Mouse (Mus musculus): ENCODE measurements at regions not wholly inside any gene's neighbourhood (a gene's known extent, or its start where the extent isn't known, plus 50 kb on each side); places are given as distances from the start of the nearest gene placed in this dataset.
"Not testable (repeated sequence)": the region's sequence is repeated elsewhere in the genome, so short reads cannot be mapped to it uniquely, and the experiment has no call there.

- 87% methylated on average over 2 of the region's 2 CpGs for WGBS
- no peaks in the 10 kb centered on the region for H3K36me3 ChIP-seq (ENCODE audit: control insufficient read depth, insufficient read depth, low read length)
- no peaks in the 10 kb centered on the region for H3K9me3 ChIP-seq (ENCODE audit: control insufficient read depth, low read length)
- H3K9ac ChIP-seq (ENCODE audit: low read depth, low read length) = no peak overlapping the region
- DNase-seq (ENCODE audit: low spot score) (no peak), ATAC-seq (ENCODE audit: low read depth) (no peak)
- no peak overlapping the region for H3K4me2 ChIP-seq (ENCODE audit: low read depth, low read length)
- no peaks in the 10 kb centered on the region for H3K27me3 ChIP-seq (replicated peaks; ENCODE audit: control insufficient read depth, insufficient read depth, low read length)
- H3K27ac ChIP-seq (replicated peaks; ENCODE audit: low read depth, low read length) = no peak overlapping the region
- H3K4me3 ChIP-seq (ENCODE audit: low read depth, low read length) = no peak overlapping the region
- no peaks in the 10 kb centered on the region for H3K4me1 ChIP-seq (ENCODE audit: control insufficient read depth, insufficient read depth, low read length)
Observed at GRCm38 (mm10) chr3:17001871-17002270, 946.3 kb upstream of the Cypt12 start.

DNA sequence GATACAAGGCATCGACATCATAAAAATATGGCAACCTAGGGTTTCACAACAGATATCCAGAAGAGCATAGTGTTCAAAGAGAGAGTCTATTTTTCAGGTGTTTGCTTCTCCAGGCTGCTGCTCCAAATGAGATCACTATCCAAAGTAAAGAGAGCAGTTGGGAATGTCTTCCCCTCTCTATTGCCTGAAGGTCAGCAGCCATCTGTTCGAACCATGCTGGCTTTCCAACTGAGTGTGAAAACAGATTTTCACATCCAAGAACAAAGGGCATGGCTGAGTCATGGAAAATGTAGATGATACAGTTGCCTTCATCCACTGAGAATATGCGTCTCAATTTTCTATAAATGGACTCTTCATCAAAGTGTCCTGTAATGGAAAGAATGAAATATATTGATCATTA is 945.1 kb upstream of the Cypt12 start:
- DNase-seq (ENCODE audit: low spot score) (no peak), ATAC-seq (ENCODE audit: low read depth) (no peak)
- Histone ChIP-seq H3K4me1 (ENCODE audit: control insufficient read depth, insufficient read depth, low read length) (no peaks in the 10 kb centered on the region), H3K4me3 (ENCODE audit: low read depth, low read length) (no peak overlapping the region), H3K27me3 (replicated peaks; ENCODE audit: control insufficient read depth, insufficient read depth, low read length) (no peaks in the 10 kb centered on the region), H3K36me3 (ENCODE audit: control insufficient read depth, insufficient read depth, low read length) (no peaks in the 10 kb centered on the region), H3K27ac (replicated peaks; ENCODE audit: low read depth, low read length) (no peak overlapping the region), H3K9ac (ENCODE audit: low read depth, low read length) (no peak overlapping the region), H3K4me2 (ENCODE audit: low read depth, low read length) (no peak overlapping the region), H3K9me3 (ENCODE audit: control insufficient read depth, low read length) (no peaks in the 10 kb centered on the region)
- WGBS = 70% methylated on average over 3 of the region's 3 CpGs

GRCm38 (mm10) chr3:17014184-17015048 is 933.8 kb upstream of the Cypt12 start:
- WGBS = 75% methylated on average over 4 of the region's 4 CpGs
- H3K9ac ChIP-seq (ENCODE audit: low read depth, low read length) = no peak overlapping the region
- no peak for ATAC-seq (ENCODE audit: low read depth)
- no peaks in the 10 kb centered on the region for H3K36me3 ChIP-seq (ENCODE audit: control insufficient read depth, insufficient read depth, low read length)
- no peak overlapping the region for H3K4me3 ChIP-seq (ENCODE audit: low read depth, low read length)
- H3K4me1 ChIP-seq (ENCODE audit: control insufficient read depth, insufficient read depth, low read length) = no peaks in the 10 kb centered on the region
- H3K27ac ChIP-seq (replicated peaks; ENCODE audit: low read depth, low read length) = no peak overlapping the region
- H3K9me3 ChIP-seq (ENCODE audit: control insufficient read depth, low read length) = no peaks in the 10 kb centered on the region
- H3K27me3 ChIP-seq (replicated peaks; ENCODE audit: control insufficient read depth, insufficient read depth, low read length) = no peaks in the 10 kb centered on the region
- H3K4me2 ChIP-seq (ENCODE audit: low read depth, low read length) = no peak overlapping the region
- DNase-seq (ENCODE audit: low spot score) = no peak

- ATAC-seq (ENCODE audit: low read depth) (no peak), DNase-seq (ENCODE audit: low spot score) (peak; percentile 1)
- Histone ChIP-seq H3K4me1 (ENCODE audit: control insufficient read depth, insufficient read depth, low read length) (no peaks in the 10 kb centered on the region), H3K9ac (ENCODE audit: low read depth, low read length) (no peak overlapping the region), H3K9me3 (ENCODE audit: control insufficient read depth, low read length) (no peaks in the 10 kb centered on the region), H3K36me3 (ENCODE audit: control insufficient read depth, insufficient read depth, low read length) (no peaks in the 10 kb centered on the region), H3K27ac (replicated peaks; ENCODE audit: low read depth, low read length) (no peak overlapping the region), H3K4me3 (ENCODE audit: low read depth, low read length) (no peak overlapping the region), H3K27me3 (replicated peaks; ENCODE audit: control insufficient read depth, insufficient read depth, low read length) (no peaks in the 10 kb centered on the region), H3K4me2 (ENCODE audit: low read depth, low read length) (no peak overlapping the region)
- 79% methylated on average over 2 of the region's 2 CpGs for WGBS
Observed at GRCm38 (mm10) chr3:17050811-17051210, 897.4 kb upstream of the Cypt12 start.

- H3K4me3 ChIP-seq (ENCODE audit: low read depth, low read length); H3K27ac ChIP-seq (replicated peaks; ENCODE audit: low read depth, low read length); H3K4me2 ChIP-seq (ENCODE audit: low read depth, low read length); DNase-seq (ENCODE audit: low spot score); H3K9me3 ChIP-seq (ENCODE audit: control insufficient read depth, low read length); H3K36me3 ChIP-seq (ENCODE audit: control insufficient read depth, insufficient read depth, low read length); H3K4me1 ChIP-seq (ENCODE audit: control insufficient read depth, insufficient read depth, low read length); H3K9ac ChIP-seq (ENCODE audit: low read depth, low read length); H3K27me3 ChIP-seq (replicated peaks; ENCODE audit: control insufficient read depth, insufficient read depth, low read length); ATAC-seq (ENCODE audit: low read depth): not testable (repeated sequence)
- 80% methylated on average over 4 of the region's 4 CpGs for WGBS
Observed at GRCm38 (mm10) chr3:17058381-17058780, 889.8 kb upstream of the Cypt12 start.

DNA sequence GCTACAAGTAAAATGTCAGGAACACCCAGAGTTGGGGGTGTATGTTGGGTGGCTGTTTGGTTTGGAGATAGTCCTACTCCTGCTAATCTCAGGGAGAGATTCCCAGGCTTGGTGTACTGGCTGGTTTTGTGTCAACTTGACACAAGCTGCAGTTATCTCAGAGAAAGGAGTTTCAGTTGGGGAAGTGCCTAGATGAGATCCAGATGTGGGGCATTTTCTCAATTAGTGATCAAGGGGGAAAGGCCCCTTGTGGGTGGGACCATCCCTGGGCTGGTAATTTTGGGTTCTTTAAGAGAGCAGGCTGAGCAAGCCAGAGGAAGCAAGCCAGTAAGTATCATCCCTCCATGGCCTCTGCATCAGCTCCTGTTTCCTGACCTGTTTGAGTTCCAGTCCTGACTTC is 841.9 kb upstream of the Cypt12 start:
- not testable (repeated sequence) for H3K4me1 ChIP-seq (ENCODE audit: control insufficient read depth, insufficient read depth, low read length); H3K27me3 ChIP-seq (replicated peaks; ENCODE audit: control insufficient read depth, insufficient read depth, low read length); H3K36me3 ChIP-seq (ENCODE audit: control insufficient read depth, insufficient read depth, low read length); ATAC-seq (ENCODE audit: low read depth); H3K4me3 ChIP-seq (ENCODE audit: low read depth, low read length); H3K27ac ChIP-seq (replicated peaks; ENCODE audit: low read depth, low read length); H3K9me3 ChIP-seq (ENCODE audit: control insufficient read depth, low read length); H3K4me2 ChIP-seq (ENCODE audit: low read depth, low read length); H3K9ac ChIP-seq (ENCODE audit: low read depth, low read length)
- peak; percentile 3 for DNase-seq (ENCODE audit: low spot score)
